Mouse (Mus musculus): ENCODE data around the gene Map2k3.

The Map2k3 gene

DNA sequence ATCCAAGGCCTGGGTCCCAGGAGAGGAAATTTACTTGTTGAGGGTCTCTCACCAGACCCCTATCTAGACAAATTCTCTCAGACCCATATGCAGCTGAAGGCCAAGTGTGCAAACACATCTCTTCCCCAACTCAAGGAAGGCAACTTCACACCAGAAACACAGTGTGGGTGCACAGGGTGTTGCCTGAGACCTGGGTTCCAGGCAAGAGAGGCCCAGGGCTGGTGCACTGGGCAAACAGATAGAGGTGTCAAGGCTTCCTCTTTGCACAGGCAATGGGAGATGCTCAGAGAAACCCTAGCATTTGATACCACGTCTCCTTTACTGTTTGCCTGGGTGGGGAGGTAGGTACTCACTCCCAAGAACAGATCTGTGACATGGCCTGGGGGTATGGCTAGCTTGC is 6.9 kb upstream of the Map2k3 start:
- DNase-seq (ENCODE audit: extremely low read depth, low read depth, low spot score), result no peak

DNA sequence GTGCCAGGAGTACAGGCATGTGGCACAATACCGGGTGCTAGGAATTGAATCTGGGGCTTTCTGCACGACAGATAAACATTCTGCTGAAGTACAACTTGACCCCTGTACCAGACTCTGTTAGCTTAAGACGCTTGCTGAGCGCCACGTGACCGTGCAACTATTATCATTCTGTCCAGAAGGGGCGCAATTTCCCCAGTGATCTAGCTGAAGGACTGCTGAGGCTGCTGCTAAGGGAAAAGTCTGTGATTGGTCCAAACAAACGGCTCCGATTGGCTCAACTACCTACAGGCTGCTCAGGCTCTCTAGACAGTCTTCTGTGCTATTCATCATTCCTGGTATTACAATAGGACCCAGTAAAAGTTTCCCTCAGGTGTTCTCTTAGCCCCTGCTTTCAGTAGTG is 4.6 kb upstream of the Map2k3 start:
- DNase-seq (ENCODE audit: extremely low read depth, low read depth, low spot score), result no peak

DNA sequence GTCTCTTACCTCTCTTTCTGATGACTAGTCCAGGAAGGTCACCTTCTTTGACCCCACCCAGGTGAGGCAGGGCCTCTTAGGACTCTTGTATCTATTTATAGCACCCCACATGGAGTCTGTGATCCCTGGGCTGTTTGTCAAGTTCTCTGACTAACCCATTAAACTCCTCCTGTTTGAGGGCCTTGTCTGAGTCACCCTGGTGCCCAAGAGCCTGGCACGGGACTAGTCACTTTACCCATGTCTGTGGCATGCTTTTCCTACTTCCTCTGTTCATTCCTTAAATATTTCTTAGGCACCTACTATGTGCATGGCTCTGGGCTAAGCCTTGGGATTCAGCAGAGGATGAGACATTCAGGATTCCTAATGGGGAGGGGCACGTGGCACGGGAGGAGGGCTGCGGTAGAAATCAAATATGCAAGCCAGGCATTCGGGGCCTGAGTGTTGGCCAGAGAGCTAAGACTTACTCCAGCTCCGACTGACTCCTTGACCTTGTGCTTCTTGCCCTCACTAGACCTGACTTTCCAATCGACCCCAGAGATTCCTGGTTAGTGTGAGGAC is 1.0 kb upstream of the Map2k3 start:
- no peak for DNase-seq (ENCODE audit: extremely low read depth, low read depth, low spot score)

DNA sequence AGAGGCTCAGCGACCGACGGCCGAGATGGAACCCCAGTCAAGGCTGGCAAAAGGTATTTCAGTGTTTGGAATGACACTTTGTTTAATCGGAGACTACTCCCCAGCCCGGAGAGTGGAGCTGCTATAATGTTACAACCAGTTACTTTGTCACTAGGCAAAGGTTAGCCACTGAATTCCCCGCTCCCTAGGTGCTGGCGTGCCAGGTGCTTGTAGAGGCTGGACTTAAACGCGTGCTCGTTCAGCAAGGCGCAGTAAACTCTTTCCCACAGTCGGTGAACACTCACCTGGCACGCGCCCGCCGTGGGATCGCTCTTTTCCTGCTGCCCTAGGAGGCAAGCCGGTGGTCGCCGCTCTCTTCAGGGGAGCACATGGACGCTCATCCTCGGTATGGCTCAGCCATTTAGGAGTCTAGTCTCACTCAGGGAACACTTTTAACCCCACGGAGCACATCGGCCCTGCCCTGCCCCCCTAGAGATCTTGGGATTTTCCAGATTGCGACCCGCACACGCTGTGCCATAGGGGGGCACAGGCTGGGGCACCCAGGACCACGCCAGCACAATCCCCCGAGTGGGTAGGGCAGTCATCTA is 458 bp upstream of the Map2k3 start:
- no peak for DNase-seq (ENCODE audit: extremely low read depth, low read depth, low spot score)

DNA sequence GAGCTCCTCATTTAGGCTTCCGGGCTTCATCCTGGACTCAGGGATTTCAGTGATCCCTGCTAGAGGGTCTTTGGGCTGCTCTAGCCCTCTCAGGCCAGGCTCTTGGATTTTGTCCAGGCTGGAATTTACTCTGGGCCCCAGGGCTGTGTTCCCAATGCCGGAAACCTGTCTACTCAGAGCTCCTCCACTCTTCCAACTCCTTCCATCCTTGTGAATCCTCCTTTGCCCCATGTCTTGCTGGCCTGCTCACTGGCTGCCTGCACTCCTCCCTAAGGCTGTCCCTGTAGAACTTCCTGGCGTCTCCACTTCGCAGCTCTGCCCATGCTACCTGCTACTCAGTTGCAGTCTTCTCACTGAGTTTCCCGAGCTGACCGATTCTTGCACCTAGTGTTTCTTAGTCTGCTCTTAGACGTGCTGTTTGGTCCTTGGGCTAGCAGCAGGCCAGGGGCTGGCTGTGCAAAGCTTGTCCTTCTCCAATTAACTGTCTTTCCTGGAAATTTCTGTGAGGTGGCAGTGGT is 729 bp downstream of the Map2k3 start:
- no peak for DNase-seq (ENCODE audit: extremely low read depth, low read depth, low spot score)

DNA sequence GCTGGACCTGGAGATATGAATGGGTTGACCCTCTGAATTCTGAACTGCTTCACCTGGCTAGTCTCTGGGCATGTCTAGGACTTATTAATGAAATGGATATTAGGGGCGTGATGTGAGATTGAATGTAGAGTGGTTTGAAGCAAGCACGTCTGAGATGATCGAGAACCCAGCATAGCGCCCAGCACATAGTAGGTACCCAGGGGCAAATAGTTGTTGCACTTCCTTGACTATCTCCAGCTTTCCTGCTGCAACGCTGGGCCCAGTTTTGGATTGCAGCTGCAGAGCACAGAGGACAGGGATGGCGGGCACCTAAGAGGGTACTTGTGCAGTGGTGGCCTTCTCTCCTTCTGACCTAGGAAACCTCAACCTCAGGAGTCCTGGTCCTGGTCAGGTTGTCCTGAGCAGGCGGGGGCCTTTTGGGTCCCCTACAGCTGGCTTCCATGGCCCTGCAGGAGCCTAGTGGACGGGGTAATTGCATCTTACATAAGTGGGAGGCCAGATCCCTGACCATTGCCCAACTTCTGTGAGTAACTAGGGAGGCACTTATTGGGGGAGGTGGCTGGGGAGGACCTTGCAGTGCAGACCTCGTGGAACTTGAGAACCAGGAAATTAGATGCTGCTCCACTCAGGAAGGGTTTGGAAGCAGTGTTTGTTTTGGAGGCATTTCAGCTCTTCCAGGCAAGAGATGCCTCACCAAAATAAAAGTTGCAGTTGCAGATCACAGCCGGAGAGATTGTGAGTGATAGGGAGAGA is 1.5 kb downstream of the Map2k3 start:
- DNase-seq (ENCODE audit: extremely low read depth, low read depth, low spot score), result no peak

DNA sequence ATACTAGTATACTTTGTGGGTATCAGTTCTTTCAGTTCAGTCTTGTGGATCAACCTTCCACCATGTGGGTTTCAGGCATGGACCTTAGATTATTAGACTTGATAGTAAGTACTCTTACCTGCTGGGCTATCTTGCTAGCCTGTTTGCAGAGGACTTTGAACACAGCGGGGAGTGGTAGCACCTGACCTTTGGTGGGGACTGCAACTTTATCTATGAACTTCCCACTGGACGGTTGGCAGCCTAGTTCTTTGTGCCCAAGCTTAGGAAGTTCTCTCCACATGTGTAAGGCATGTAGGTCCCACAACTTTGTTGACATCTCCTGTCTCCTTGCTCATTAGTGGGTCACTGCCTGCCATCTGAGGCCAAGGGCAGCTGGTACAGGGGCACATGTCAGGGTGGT is 3.0 kb downstream of the Map2k3 start:
- DNase-seq (ENCODE audit: extremely low read depth, low read depth, low spot score), result no peak

DNA sequence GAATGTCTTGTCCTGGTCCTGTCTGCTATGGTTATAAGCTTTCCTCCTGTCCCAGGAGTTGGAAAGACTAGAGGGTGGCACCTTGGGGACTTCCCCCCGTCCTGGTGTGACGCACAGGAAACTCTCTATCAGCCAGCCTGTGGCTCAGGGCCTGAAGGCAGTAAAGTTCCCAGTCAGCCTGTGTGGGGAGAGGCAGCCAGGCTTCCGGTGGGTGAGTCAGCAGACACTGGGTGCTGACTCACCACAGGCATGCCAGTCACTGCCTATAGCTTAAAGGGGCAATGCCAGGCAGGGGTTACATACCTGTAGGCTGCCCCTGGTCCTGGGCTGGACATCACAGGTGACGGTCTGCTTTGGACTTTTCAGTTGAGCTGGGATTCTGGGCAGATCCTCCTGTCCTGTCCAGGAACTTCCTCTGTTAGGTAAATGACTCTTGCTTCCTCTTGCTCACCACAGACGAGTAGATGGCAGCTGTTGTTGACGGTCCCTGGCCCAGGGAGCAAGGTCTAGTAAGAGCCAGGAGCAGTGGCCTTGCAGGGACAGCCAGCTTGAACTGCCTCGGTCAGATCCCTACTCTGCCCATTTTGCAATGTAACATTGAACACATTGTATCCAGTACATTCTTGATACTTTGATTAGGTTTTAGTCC is 3.6 kb downstream of the Map2k3 start:
- DNase-seq (ENCODE audit: extremely low read depth, low read depth, low spot score), result no peak

DNA sequence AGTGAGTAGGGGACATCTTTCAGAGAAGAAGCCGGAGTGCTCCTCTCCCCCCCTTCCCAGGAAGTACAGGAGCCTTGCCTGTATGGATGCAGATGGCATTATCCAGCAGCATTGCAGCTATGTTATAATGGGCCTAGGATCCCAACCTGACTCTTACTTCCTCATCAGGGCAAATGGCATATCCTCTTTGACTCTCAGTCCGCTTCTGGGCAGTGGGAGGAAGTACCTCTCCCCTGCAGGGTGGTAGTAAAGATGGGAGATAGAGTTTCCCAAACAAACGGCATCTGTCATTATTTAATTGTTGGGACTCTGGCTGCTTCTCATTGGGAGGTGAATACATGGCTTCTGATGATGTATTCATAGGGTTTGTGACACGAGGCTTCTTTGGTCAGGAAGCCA is 4.1 kb downstream of the Map2k3 start:
- DNase-seq (ENCODE audit: extremely low read depth, low read depth, low spot score), result no peak

DNA sequence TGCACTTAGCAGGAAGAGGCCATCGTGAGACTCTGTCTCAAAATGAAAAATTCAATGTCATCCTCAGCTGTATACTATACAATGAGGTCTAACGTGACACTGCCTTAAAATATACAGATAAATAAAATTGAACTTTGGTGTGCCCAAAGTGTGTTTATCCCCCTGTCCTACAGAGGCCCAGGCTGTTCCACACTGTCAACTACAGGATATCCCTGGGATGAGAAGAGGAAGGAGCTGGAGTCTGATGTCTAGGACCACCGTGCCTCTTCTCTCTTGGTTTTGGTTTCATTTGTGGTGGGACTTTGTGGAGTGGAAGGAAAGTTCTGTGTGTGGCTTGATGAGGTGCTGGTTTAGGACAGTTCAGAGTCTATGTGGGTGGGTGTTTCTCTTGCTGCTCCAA is 5.8 kb downstream of the Map2k3 start:
- DNase-seq (ENCODE audit: extremely low read depth, low read depth, low spot score), result no peak

DNA sequence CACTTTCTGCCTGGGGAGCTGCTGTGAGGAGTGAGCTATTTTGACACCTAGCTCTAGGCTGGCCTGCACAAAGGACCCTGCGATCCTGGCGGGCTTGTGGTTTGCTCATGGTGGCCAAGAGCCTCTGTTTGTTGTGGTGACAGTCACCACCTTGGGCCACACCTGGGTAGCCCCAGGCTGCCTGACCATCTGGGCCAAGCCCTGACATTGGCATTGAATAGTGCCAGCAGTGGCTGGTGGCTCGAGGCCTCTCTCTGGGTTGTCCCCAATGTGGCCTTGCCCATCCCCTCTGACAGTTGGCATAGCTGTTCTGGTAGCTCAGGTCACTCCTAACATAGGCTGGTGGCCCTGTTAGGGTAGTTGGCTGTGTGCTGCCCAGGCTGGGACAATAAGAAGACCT is 7.7 kb downstream of the Map2k3 start:
- DNase-seq (ENCODE audit: extremely low read depth, low read depth, low spot score), result no peak

DNA sequence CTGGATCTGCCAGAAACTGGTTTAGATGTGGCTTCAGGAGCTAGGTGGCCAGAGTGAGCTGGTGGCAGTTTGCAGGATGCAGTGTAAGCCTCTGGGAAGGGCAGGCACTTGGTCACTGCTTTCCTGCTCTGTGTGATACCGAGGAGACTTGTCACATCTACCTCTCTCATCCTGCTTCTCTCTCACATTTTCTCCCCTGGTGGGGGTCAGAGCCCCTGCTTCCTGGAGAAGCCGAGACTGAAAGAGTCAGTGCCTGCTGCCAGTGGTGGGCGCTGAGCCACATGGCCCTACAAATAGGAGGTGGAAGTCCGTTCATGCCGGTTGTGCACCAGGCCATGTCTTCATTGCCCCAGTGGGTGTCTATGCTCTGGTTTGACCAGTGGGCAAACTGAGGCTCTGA is 8.7 kb downstream of the Map2k3 start:
- no peak for DNase-seq (ENCODE audit: extremely low read depth, low read depth, low spot score)

DNA sequence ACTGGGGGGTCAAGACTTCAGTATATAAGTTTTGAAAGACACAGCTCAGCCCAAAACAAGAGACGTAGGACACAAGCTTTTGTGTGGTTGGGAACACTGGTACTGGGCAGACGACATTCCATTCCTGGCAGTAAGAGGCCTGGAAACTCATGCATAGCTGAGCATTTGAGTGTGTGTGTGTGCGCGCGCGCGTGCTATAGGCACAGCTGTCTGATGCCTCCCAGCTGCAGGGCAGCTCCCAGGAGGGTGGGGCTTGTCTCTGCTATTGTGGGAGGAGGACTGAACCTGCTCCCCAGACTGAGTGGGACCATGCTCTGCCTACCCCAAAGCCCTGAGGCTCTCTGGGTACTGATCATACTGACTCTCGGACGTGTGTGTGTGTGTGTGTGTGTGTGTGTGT is 9.5 kb downstream of the Map2k3 start:
- DNase-seq (ENCODE audit: extremely low read depth, low read depth, low spot score), result no peak

DNA sequence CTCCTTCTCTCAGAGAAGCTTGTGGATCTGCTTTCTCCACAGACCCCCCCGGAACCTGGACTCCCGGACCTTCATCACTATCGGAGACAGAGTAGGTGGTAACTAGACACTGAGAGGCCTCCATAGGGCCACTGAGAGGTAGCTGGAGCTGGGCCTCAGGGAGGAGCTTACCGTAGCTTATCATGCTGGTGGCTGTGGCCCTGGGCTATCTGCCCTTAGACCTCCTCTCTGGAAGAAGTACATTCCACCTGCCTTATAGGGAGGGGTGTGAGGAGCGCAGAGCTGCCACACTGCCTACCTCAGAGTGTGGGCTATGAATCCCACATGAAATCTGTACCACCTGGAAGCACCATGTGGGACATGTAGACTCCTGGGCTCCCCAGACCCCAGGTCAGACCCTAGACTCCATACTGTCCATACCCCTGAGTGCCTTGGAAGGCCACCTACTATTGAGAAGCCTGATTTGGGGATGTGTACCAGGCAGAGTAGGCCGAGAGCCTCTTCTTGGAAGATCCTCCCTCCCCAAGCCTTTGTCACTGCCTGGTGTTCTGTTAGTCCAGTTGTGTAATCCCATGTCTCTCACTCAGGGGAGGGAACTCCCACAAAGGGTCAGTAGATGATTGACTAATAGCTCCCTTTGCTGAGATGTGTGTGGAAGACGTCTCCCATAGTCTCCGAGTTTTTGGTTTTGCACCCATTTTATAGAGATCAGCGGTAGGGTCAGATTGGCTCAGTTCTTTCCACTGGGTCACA is 10.6 kb downstream of the Map2k3 start:
- no peak for DNase-seq (ENCODE audit: extremely low read depth, low read depth, low spot score)

DNA sequence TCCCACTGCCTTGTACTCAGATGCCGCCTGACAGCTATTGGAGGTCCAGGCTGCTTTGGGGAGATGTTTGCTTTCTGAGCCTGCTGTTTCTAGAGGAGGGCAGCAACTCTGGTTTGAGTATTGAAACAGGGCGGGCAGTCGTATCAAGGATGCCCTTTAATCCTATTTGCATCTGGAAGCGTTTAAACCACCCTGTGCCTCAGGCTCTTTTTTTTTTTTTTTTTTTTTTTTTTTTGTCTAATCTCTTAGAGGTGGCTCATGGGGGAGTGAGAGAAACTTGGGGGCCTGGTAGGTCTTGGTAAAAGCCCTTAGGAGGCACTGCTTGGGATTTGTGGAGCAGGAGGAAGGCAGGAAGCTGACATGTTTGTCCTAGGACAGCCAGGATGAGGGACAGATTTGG is 13.2 kb downstream of the Map2k3 start:
- no peak for DNase-seq (ENCODE audit: extremely low read depth, low read depth, low spot score)

DNA sequence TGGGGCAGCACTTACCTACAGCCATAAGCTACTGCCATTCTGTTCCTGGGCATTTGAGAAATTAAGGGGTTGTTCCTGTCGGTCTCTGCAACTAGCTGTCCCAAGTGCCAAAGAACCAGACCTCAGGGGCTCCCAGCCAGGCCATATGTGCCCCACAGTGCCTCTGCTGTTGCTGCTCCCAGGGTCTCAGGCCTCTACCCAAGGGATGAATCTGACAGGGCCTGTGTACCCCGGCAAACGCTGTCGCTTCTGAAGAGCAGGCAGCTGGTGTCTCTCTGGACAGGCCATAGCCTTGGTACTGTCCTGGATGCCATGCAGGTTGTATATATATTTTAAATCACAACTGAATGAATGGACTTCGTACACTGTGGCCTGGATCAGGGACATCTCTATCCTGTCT is 20.1 kb downstream of the Map2k3 start:
- no peak for DNase-seq (ENCODE audit: extremely low read depth, low read depth, low spot score)

DNA sequence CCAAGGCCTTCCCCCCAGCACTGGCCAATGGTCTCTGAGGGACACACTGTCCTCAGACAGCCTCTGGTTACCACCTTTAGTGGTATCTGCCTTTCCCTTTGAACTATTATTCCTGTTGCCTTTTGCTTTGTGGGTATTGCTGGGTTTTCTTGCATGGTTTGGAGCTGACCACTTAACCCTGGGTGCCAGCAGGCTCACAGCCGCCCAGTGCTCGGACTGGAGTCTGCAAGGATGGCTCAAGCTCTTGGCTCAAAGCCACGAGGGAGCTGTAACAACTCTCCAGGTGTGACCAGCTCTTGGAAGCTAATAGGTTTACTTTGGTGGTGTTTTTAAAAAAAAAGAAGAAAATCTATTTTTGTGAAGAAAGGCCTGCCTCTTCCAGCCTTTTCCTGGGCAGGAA is 20.5 kb downstream of the Map2k3 start:
- DNase-seq (ENCODE audit: extremely low read depth, low read depth, low spot score), result no peak

DNA sequence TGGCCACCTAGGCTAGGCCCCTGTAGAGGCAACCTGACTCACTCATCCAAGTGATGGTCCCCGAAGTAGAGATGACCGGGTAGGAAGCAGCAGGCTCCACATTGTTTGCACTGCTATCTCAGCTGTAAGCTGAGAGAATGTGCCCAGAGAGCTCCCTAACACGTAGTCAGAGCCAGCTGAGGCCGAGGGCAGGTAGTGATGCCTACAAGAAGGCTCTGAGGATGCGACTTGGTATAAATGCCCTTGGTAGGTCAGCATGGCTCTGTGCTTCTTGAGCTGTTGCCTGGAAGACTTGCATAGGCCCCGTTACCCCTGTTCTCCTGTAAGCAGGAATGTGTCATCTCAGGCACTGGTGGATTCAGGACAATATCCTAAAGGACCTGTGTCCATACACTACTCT is 21.2 kb downstream of the Map2k3 start:
- DNase-seq (ENCODE audit: extremely low read depth, low read depth, low spot score), result no peak

DNA sequence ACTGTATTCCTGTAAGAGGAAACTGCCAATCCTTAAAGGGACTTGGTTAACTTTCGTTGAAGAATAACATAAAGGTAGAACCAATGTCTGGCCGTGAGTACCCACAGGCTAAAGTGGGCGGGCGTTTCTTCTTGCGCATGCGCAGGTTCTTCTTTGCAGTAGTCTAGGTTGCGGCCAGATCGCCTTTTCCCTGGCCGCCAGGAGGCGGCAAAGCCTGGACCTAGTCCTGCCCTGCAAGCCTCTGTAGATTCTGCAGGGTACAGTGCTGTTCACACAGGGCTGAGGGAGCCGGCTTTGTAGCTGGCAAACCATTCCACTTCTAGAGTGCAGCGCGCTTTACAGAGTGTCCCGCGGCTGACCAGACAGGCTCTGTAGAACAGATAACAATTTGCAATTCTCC is 22.0 kb downstream of the Map2k3 start:
- DNase-seq (ENCODE audit: extremely low read depth, low read depth, low spot score), result no peak

DNA sequence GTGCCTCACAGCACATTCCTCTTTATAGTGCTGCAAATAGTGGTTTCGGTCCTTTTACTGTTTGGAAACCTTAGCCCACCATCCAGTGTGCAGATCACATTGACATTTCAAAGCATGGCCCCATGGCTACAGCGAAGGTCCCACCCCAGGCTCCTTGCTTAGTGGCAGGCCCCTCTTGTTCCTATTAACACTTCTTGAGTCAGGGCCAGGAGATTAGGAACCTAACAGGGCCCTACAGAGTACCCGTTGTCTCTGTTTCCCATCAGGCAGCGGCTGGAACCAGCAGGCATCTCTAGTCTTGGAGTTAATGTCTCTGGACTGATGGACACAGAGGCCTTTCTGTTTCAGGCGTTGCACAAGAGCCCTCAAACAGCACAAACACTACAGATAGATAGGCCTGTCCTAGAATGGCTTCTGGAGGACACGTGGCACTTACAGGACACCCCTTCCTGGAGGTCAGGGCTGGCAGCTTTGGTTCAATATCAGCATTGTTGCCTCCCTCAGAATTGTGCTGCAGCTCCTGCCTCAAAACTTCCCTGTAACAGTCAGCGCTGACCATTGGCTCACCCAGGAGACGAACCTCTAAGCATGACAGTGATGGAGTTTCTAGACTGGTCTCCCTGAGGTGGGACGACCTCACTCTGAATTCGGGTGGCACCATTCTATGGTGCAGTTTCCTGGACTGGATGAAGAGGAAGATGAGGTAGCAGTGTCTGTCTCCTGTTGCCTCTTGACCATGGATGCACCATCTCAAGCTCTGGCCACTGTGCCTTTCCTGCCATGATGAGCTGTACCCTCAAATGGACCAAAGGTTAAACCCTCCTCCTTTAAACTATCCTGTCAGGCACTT is 22.6 kb downstream of the Map2k3 start:
- DNase-seq (ENCODE audit: extremely low read depth, low read depth, low spot score), result no peak
